Mouse (Mus musculus) ES-E14 (cell line): ENCODE measurements at regions not wholly inside any gene's neighbourhood (a gene's known extent, or its start where the extent isn't known, plus 50 kb on each side); places are given as distances from the start of the nearest gene placed in this dataset.

Source experiments
- DNase-seq: peaks from one replicate; pipeline ENCODE4 v3.0.0-alpha.2; 2013; ENCODE audit warnings: low read depth, low spot score
- H3K27ac ChIP-seq: 2 replicates; pipeline ENCODE4 v1.5.1; 2012; ENCODE audit warnings: low read depth, mild to moderate bottlenecking, low read length, moderate library complexity, mixed read lengths; ENCODE audit not compliant: poor library complexity, insufficient read depth, severe bottlenecking
- H3K36me3 ChIP-seq: 2 replicates; pipeline ENCODE4 v1.6.1; 2012; ENCODE audit warnings: mild to moderate bottlenecking, low read length, moderate library complexity, mixed read lengths; ENCODE audit not compliant: control insufficient read depth, poor library complexity, insufficient read depth, severe bottlenecking
- H3K4me1 ChIP-seq, 2 experiments: fragments of 150-350 bp in 1 of 2; sonication (generic) in 1 of 2; 2 replicates each; pipeline ENCODE4 v1.6.1; 2012; ENCODE audit warnings: low read length in 2 of 2, mild to moderate bottlenecking in 1 of 2, mixed read lengths in 1 of 2; ENCODE audit not compliant: control insufficient read depth in 2 of 2, insufficient read depth in 2 of 2, poor library complexity in 1 of 2
- H3K4me3 ChIP-seq, 2 experiments: fragments of 150-350 bp in 1 of 2; sonication (generic) in 1 of 2; 2 replicates each; pipeline ENCODE4 v1.5.1; 2012; ENCODE audit warnings: low read length in 2 of 2, low read depth in 1 of 2, mild to moderate bottlenecking in 1 of 2, mixed read lengths in 1 of 2; ENCODE audit not compliant: insufficient read depth in 1 of 2, poor library complexity in 1 of 2, severe bottlenecking in 1 of 2
- H3K9ac ChIP-seq: 2 replicates; pipeline ENCODE4 v1.6.1; 2012; ENCODE audit warnings: low read depth, mild to moderate bottlenecking, low read length, mixed read lengths; ENCODE audit not compliant: poor library complexity, insufficient read depth, severe bottlenecking
- H3K9me3 ChIP-seq: fragments of 150-350 bp; sonication (generic); 2 replicates; pipeline ENCODE4 v1.6.1; 2012; ENCODE audit warnings: low read depth, mild to moderate bottlenecking, low read length; ENCODE audit not compliant: control insufficient read depth, insufficient read depth
- CHD2 ChIP-seq: IDR thresholded peaks from 2 replicates; pipeline ENCODE4 v1.6.1; 2014; ENCODE audit warnings: mild to moderate bottlenecking, low read depth, low read length, inconsistent platforms
- HCFC1 ChIP-seq: IDR thresholded peaks from 2 replicates; pipeline ENCODE4 v1.6.1; 2012; ENCODE audit warnings: low read length, inconsistent platforms, borderline replicate concordance; ENCODE audit not compliant: insufficient read depth
- MAFK ChIP-seq: IDR thresholded peaks from 2 replicates; pipeline ENCODE4 v1.6.1; 2014; ENCODE audit warnings: mild to moderate bottlenecking, low read depth, low read length, inconsistent platforms; ENCODE audit not compliant: insufficient read depth
- ZC3H11A ChIP-seq: IDR thresholded peaks from 2 replicates; pipeline ENCODE4 v1.6.1; 2012; ENCODE audit warnings: low read depth, mild to moderate bottlenecking, inconsistent platforms, low read length, borderline replicate concordance
- ZNF384 ChIP-seq: IDR thresholded peaks from 2 replicates; pipeline ENCODE4 v1.6.1; 2012; ENCODE audit warnings: low read depth, low read length, inconsistent platforms
- in situ Hi-C, 2 experiments: fragments of 600-800 bp; cut with MboI; formaldehyde crosslinking; loops; one replicate each; pipeline ENCODE4 v1.15.1; 2025; ENCODE audit warnings: low sequenced_read_pairs in 2 of 2, inconsistent platforms in 1 of 2; ENCODE audit not compliant: unreplicated experiment in 2 of 2

DNA sequence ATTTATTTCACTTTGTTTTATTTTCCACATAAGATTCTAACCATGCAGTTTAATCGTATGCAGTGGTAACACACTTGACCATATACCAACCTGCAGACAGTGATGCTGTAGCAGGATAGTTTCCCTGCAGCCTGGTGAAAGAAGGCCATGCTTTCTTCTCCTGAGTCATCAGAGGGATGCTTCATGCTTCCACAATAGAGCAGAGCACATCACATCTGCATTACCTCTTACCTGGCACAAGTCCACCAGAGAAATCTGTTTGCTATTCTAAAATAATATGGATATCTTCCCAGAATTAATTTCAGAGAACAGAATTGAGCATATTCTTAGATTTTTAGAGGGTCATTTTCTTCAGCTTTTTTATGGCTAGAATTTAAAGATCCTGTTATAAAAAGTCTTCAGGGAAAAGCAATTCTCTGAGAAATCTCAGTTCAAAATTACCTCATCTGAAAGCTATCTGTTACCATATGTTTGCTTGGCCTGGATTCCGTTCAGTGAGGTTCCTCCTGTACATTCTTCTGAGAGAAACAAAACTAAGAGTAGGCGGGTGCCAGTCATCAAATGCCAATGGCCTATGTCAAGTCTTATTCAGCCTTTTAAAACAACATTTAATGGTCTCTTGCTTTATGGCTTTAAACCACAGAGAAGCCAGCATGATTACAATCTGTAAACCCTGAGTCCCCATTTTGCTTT lies 87.3 kb upstream of the Arsj start:
- no peaks in the 10 kb centered on the region for H3K36me3 ChIP-seq
- H3K4me3 ChIP-seq: no peak overlapping the region
- no peak for DNase-seq
- H3K4me1 ChIP-seq: no peaks in the 10 kb centered on the region
- no peaks in the 10 kb centered on the region for H3K9me3 ChIP-seq
- no peak overlapping the region for H3K9ac ChIP-seq
- TF ChIP-seq ZC3H11A (no peak), CHD2 (no peak), MAFK (no peak), ZNF384 (no peak), HCFC1 (no peak)
- no peak overlapping the region for H3K27ac ChIP-seq
- in situ Hi-C loops: loop anchor here in 1 of 2 experiments (10.0 kb wide), 1 partner anchor 261 kb away; no protein-coding TSS in a partner anchor

DNA sequence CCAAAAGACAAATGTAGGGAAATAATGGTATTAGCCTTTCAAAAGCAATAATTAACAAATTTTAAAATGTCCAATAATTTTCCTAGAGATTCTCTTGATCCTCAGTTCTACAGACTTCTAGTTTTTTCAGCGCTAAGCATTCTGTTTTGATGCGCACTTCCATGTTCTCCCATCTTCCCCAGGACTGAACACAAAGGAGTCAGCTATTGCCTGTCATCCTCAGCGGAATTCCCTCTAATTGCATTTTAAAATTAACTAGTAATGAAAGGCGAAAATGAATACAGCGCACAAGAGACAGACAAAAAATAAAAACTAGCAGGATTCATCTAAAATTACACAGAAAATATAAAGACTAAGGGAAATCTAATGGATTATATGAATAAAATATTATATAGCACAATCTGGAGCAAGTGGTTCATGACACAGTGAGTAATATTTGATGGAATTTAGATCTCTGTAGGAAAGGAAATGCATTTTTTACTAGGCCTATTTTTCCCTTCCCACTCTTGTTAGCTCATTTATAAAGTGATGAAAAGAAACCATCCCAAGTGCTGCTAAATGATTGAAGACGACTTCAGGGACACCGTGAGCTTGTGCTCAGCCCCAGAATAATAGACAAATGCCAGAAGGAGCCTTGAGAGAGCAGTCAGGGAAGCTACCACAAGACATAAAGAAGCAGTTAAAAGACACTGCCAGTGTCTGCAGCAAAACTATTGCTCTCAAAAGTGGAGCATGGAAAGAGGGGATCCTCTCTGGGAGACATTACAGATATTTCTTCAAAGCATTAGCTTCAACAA lies 79.0 kb upstream of the Arsj start:
- DNase-seq: no peak
- TF ChIP-seq CHD2: no peak
- TF ChIP-seq HCFC1: no peak
- no peak for TF ChIP-seq ZC3H11A

DNA sequence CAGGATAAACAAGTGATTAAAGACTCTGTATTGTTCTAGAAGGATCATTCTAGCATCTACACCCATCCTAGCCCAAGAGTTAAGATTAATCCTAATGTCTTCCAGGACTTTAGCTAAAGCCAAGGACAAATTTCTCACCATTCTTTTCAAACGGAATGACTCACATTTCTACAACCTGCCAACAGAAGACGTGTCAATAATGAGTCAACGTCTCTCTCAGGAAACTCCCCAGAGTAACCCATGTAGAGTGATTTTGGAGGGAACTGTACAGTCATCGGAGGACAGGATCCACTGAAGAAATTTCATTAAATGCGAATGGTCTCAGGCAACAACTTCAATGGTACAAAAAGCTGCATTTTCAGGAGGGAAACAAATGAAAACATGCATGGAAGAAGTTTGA lies 71.2 kb upstream of the Arsj start:
- no peak overlapping the region for H3K9ac ChIP-seq
- no peak for DNase-seq
- no peak overlapping the region for H3K4me3 ChIP-seq
- no peaks in the 10 kb centered on the region for H3K9me3 ChIP-seq
- H3K36me3 ChIP-seq: no peaks in the 10 kb centered on the region
- H3K4me1 ChIP-seq: no peaks in the 10 kb centered on the region
- no peak for TF ChIP-seq ZNF384
- H3K27ac ChIP-seq: no peak overlapping the region
- in situ Hi-C loops: no loop called here

More for the DNA sequence above, 79.0 kb upstream of the Arsj start:
- in situ Hi-C loops: no loop called here
- no peaks in the 10 kb centered on the region for H3K36me3 ChIP-seq
- no peaks in the 10 kb centered on the region for H3K9me3 ChIP-seq
- no peak overlapping the region for H3K4me3 ChIP-seq
- no peaks in the 10 kb centered on the region for H3K4me1 ChIP-seq
- no peak overlapping the region for H3K27ac ChIP-seq
- H3K9ac ChIP-seq: no peak overlapping the region

DNA sequence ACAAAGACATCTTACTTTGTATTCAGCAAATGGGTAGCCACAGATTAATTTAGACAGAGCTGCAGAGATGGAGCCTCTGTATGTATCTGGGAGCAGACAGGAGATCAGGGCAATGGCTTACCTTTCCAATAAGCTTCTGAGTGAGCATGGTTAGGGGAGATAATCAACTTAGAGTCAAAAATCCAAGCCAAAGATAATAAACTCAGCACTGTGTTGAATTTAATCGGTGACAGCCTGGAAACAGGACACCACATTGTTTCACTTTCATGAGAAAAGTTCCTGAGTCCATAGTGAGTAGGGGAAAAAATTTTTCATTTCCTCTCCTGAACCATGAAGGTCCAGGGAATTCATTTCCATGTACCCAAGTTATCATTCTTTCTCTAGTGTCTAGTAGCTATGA lies 70.7 kb upstream of the Arsj start:
- in situ Hi-C loops: no loop called here
- Histone ChIP-seq H3K4me3 (no peak overlapping the region), H3K9ac (no peak overlapping the region), H3K9me3 (no peaks in the 10 kb centered on the region), H3K4me1 (no peaks in the 10 kb centered on the region), H3K27ac (no peak overlapping the region), H3K36me3 (no peaks in the 10 kb centered on the region)
- no peak for TF ChIP-seq ZC3H11A
- TF ChIP-seq CHD2: no peak
- TF ChIP-seq MAFK: no peak
- no peak for TF ChIP-seq ZNF384
- no peak for DNase-seq
